Mouse (Mus musculus) kidney, adult 2 months (tissue): ENCODE results near the gene Kif5c. TPM values are rescaled to one million over a fixed set of nuclear protein-coding genes. Genes with fewer than 3 reads are reported as not detected.

Source experiments
- DNase-seq: peaks from one replicate; pipeline ENCODE4 v3.0.0; 2021
- H3K27ac ChIP-seq: fragments of 200-500 bp; 2 replicates; pipeline ENCODE4 v1.5.1; 2012; ENCODE audit warnings: low read depth, low read length, control low read depth, inconsistent platforms; ENCODE audit not compliant: insufficient read depth
- H3K27me3 ChIP-seq: fragments of 200-500 bp; replicated peaks from 2 replicates; pipeline ENCODE4 v1.6.1; 2012; ENCODE audit warnings: mild to moderate bottlenecking, moderate library complexity, low read length, inconsistent platforms; ENCODE audit not compliant: control insufficient read depth, insufficient read depth
- H3K36me3 ChIP-seq: fragments of 200-500 bp; 2 replicates; pipeline ENCODE4 v1.6.1; 2012; ENCODE audit warnings: mild to moderate bottlenecking, moderate library complexity, low read length, inconsistent platforms; ENCODE audit not compliant: control insufficient read depth, insufficient read depth
- H3K4me1 ChIP-seq: fragments of 200-500 bp; 2 replicates; pipeline ENCODE4 v1.6.1; 2011; ENCODE audit warnings: low read length; ENCODE audit not compliant: control insufficient read depth, insufficient read depth
- H3K4me3 ChIP-seq: fragments of 200-500 bp; 2 replicates; pipeline ENCODE4 v1.5.1; 2011; ENCODE audit warnings: mild to moderate bottlenecking, low read depth, low read length, control low read depth; ENCODE audit not compliant: insufficient read depth
- CTCF ChIP-seq: fragments of 200-500 bp; conservative IDR thresholded peaks from 2 replicates; pipeline ENCODE4 v1.5.1; 2011; ENCODE audit warnings: low read depth, mild to moderate bottlenecking, control low read depth, low read length, moderate library complexity, mixed read lengths; ENCODE audit not compliant: insufficient read depth, insufficient read length
- POLR2A ChIP-seq: fragments of 200-500 bp; IDR thresholded peaks from one replicate; pipeline ENCODE4 v1.6.1; 2011; ENCODE audit warnings: low read depth, low read length, control low read depth
- WGBS: fragments of 180-500 bp; shearing (Covaris S2); methylation state at CpG from one replicate; pipeline ENCODE4 v1.1.7; 2018; 5-methylcytosine and 5-hydroxymethylcytosine counted together
- polyA plus RNA-seq: library from polyadenylated mRNA; depleted of rRNA; stranded (reverse); fragments of >200 nt; gene quantifications from 2 replicates; pipeline ENCODE4 v1.2.3, GENCODE M21; 2012

Gene Kif5c
- polyA plus RNA-seq, 1 experiment = 0.58 TPM

DNA sequence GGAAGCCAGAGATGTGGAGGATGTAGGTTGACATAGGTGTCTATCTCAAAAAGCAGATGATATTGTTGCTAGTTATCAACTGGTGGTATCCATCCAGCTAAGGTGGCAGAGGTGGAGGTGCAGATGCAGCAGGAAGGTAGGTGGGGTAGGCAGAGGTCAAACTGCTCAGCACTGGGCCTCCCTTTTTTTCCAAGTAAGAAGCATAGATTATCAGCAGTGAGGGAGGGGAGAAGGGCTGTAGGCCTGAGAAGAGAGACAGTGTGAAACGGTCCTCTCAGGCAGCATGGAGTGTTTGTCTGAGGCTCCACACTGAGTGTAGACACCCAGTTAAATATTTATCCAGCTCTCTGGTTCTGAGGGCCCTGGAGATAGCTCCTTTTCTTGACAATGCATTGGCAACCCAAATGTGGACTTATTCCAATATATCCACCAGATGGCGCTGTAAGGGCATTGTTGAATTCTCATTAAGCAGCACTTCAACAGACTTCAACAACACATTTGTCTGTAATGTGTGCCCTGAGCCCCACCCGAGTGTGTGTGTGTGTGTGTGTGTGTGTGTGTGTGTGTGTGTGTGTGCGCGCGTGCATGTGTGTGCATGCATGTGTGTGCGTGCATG lies 145.3 kb downstream of the Kif5c start:
- TF ChIP-seq POLR2A (no peak), CTCF (peak; percentile 32)
- H3K4me3 ChIP-seq = no peak overlapping the region
- no peak overlapping the region for H3K27ac ChIP-seq
- WGBS = 42% methylated on average over 7 of the region's 7 CpGs
- peaks cover 5% of the 10 kb centered on the region for H3K4me1 ChIP-seq
- no peaks in the 10 kb centered on the region for H3K36me3 ChIP-seq
- peak; percentile 74 for DNase-seq
- H3K27me3 ChIP-seq = no peaks in the 10 kb centered on the region

DNA sequence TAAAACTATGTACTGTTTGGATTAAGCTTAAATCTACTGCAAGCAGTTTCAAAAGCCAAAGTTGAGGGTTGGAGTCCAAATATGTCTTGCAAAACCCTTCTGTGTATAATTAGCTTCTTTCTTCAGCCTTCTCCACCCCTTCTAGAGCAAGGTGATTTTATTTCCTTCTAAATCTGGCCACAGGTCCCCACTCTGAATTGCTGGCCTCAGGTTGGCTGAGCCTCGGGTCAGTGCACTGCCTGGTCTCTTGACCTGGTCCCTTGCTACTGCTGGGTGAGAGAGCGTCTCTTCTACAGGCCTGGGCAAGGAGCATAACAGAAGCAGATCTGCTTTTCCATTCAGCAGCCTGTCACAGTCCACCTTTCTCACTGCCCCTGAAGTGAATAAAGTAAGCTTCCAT lies 149.8 kb downstream of the Kif5c start:
- H3K4me1 ChIP-seq = peaks cover 9% of the 10 kb centered on the region
- TF ChIP-seq CTCF (no peak), POLR2A (no peak)
- 54% methylated on average over 2 of the region's 2 CpGs for WGBS
- peak overlapping the region; percentile 56; the same call in 1 of the 2 replicates for H3K27ac ChIP-seq
- H3K4me3 ChIP-seq = no peak overlapping the region
- H3K27me3 ChIP-seq = no peaks in the 10 kb centered on the region
- DNase-seq = peak; percentile 77
- no peaks in the 10 kb centered on the region for H3K36me3 ChIP-seq

GRCm38 (mm10) chr2:49770440-49770839 lies 151.3 kb downstream of the Kif5c start:
- H3K27ac ChIP-seq = no peak overlapping the region
- WGBS = 47% methylated on average over 5 of the region's 5 CpGs
- DNase-seq = peak; percentile 66

GRCm38 (mm10) chr2:49771172-49771571 lies 152.1 kb downstream of the Kif5c start:
- TF ChIP-seq CTCF (no peak), POLR2A (no peak)
- no peak for DNase-seq
- no peaks in the 10 kb centered on the region for H3K27me3 ChIP-seq
- 74% methylated on average over 11 of the region's 11 CpGs for WGBS
- no peak overlapping the region for H3K27ac ChIP-seq
- H3K4me3 ChIP-seq = no peak overlapping the region
- no peaks in the 10 kb centered on the region for H3K36me3 ChIP-seq
- peaks cover 12% of the 10 kb centered on the region for H3K4me1 ChIP-seq

More at GRCm38 (mm10) chr2:49770440-49770839, 151.3 kb downstream of the Kif5c start:
- Histone ChIP-seq H3K4me3 (no peak overlapping the region), H3K4me1 (peaks cover 12% of the 10 kb centered on the region), H3K36me3 (no peaks in the 10 kb centered on the region), H3K27me3 (no peaks in the 10 kb centered on the region)
- no peak for TF ChIP-seq CTCF
- TF ChIP-seq POLR2A = no peak

DNA sequence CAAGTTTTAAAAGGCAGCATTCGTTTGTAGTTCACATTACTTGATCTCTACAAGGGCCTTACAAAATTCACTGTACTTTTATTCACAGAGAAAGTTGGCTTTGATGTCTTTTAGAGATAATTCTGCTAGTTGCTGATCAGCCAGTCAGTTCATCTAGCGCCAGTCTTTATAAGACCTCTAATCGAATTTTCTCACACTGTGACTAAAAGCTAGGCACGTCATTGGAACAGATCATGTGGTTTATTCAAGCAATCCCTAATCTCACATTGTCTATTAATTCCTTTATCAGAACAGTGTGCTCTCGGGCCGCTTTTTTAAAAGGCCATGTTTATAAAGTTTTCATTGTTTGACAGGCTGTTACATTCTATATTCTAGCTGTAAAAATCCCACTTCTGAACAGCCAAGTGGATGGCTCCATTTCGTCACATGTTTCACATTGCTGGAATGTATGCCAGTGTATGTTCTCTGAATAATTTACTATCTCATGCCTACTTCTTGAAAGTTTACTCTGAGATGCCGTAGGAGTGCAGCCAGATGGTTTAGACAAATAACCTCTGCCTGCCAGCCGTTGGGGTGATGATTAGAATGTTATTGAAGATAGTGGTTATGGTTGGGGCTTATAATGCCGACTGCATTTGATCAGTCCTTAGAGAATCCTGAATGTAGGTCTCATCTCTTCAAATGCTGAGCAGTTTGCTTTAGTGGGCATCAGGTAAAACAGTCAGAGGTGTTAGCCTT lies 154.3 kb downstream of the Kif5c start:
- DNase-seq = no peak
- Histone ChIP-seq H3K4me3 (no peak overlapping the region), H3K36me3 (no peaks in the 10 kb centered on the region), H3K27ac (no peak overlapping the region), H3K27me3 (no peaks in the 10 kb centered on the region), H3K4me1 (peaks cover 12% of the 10 kb centered on the region)
- WGBS = 86% methylated on average over 10 of the region's 10 CpGs
- TF ChIP-seq POLR2A (no peak), CTCF (no peak)

DNA sequence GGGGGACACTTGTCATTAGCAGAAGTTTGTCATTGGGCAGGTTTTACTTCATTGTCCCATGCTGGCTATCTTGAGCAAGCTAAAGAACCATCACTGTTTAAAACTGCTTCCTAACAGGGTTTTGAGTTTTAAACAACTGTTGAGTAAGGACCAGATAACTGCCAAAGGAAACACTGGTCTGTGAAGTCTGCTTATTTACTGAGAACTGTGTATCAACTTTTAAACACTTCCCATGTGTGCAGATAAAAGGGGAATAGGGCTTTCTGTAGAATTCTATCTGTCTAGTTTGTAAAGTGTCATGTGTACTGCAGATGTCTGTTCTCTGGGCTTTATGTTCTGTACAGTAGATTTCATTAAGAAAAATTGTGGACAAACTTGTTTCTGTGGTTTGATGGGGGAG lies 155.1 kb downstream of the Kif5c start:
- H3K4me3 ChIP-seq = no peak overlapping the region
- no peak overlapping the region for H3K27ac ChIP-seq
- H3K4me1 ChIP-seq = peaks cover 10% of the 10 kb centered on the region
- DNase-seq = no peak
- TF ChIP-seq POLR2A (no peak), CTCF (no peak)
- H3K36me3 ChIP-seq = no peaks in the 10 kb centered on the region
- no peaks in the 10 kb centered on the region for H3K27me3 ChIP-seq

GRCm38 (mm10) chr2:49775187-49775586 lies 156.1 kb downstream of the Kif5c start:
- H3K27ac ChIP-seq = no peak overlapping the region
- H3K4me3 ChIP-seq = no peak overlapping the region
- no peak for DNase-seq
- H3K27me3 ChIP-seq = no peaks in the 10 kb centered on the region
- H3K4me1 ChIP-seq = peaks cover 3% of the 10 kb centered on the region; the same call in 1 of the 2 replicates
- WGBS = 89% methylated on average over 4 of the region's 4 CpGs
- no peaks in the 10 kb centered on the region for H3K36me3 ChIP-seq
- TF ChIP-seq POLR2A = no peak
- TF ChIP-seq CTCF = no peak
